Mouse (Mus musculus) lung, embryonic 15.5 days (tissue): Measurements from ENCODE around the gene Cyp21a1. TPM values are rescaled to one million over a fixed set of nuclear protein-coding genes. Genes with fewer than 3 reads are reported as not detected.
A peak's percentile ranks its signal among the peaks of the same experiment; 100 is the strongest.
"Not testable (repeated sequence)": the region's sequence is repeated elsewhere in the genome, so short reads cannot be mapped to it uniquely, and the experiment has no call there.

Experiments used
- ATAC-seq: fragments of 200-750 bp; cut with Nextera tagmentation; 2 replicates; pipeline ENCODE4 v1.8.0; 2017; ENCODE audit warnings: moderate number of reproducible peaks, borderline replicate concordance; ENCODE audit not compliant: low FRiP score, low TSS enrichment; ENCODE audit errors: extremely low read depth
- H3K27ac ChIP-seq: fragments of 300-500 bp; sonication (generic); 2 replicates; pipeline ENCODE4 v1.5.1; 2015; ENCODE audit warnings: moderate library complexity, mild to moderate bottlenecking, inconsistent platforms
- H3K27me3 ChIP-seq: fragments of 300-500 bp; sonication (generic); 2 replicates; pipeline ENCODE4 v1.6.1; 2015; ENCODE audit warnings: inconsistent platforms
- H3K36me3 ChIP-seq: fragments of 300-500 bp; sonication (generic); 2 replicates; pipeline ENCODE4 v1.6.1; 2015; ENCODE audit warnings: inconsistent platforms
- H3K4me1 ChIP-seq: fragments of 300-500 bp; sonication (generic); 2 replicates; pipeline ENCODE4 v1.6.1; 2015; ENCODE audit warnings: inconsistent platforms
- H3K4me2 ChIP-seq: fragments of 300-500 bp; sonication (generic); 2 replicates; pipeline ENCODE4 v1.6.1; 2015; ENCODE audit warnings: inconsistent platforms, mild to moderate bottlenecking, moderate library complexity
- H3K4me3 ChIP-seq: fragments of 300-500 bp; sonication (generic); 2 replicates; pipeline ENCODE4 v1.5.1; 2015; ENCODE audit warnings: mild to moderate bottlenecking, inconsistent platforms
- H3K9ac ChIP-seq: fragments of 300-500 bp; sonication (generic); 2 replicates; pipeline ENCODE4 v1.6.1; 2015; ENCODE audit warnings: inconsistent platforms
- H3K9me3 ChIP-seq: fragments of 300-500 bp; sonication (generic); 2 replicates; pipeline ENCODE4 v1.6.1; 2016; ENCODE audit warnings: inconsistent platforms
- WGBS: fragments of 180-500 bp; shearing (Covaris S2); methylation state at CpG from one replicate; pipeline ENCODE4 v1.1.7; 2015; 5-methylcytosine and 5-hydroxymethylcytosine counted together
- polyA plus RNA-seq: library from polyadenylated mRNA; unstranded; fragments of >200 nt; fragmentation: Nextera tagmentation; extraction: Ambion mirVana; gene quantifications from 2 replicates; pipeline ENCODE4 v1.2.1, GENCODE M21; 2015

Cyp21a1 gene
- polyA plus RNA-seq: not detected in 2 replicates

GRCm38 (mm10) chr17:34804301-34804700, at the start of gene Cyp21a1:
Cyp21a1 (minus strand) TSS chr17:34804561.
- ATAC-seq, H3K4me1 ChIP-seq, H3K9ac ChIP-seq, H3K9me3 ChIP-seq, H3K36me3 ChIP-seq, H3K4me3 ChIP-seq, H3K27ac ChIP-seq, H3K27me3 ChIP-seq, H3K4me2 ChIP-seq: not testable (repeated sequence)
- 87% methylated on average over 6 of the region's 6 CpGs for WGBS

GRCm38 (mm10) chr17:34853511-34853910, 49.1 kb upstream of the Cyp21a1 start:
- Histone ChIP-seq H3K27ac (no peak overlapping the region), H3K4me2 (no peak overlapping the region), H3K4me1 (peaks cover 20% of the 10 kb centered on the region), H3K36me3 (peaks cover 48% of the 10 kb centered on the region), H3K4me3 (no peak overlapping the region), H3K9me3 (no peaks in the 10 kb centered on the region), H3K27me3 (no peaks in the 10 kb centered on the region), H3K9ac (no peak overlapping the region)
- no peak for ATAC-seq
- 69% methylated on average over 8 of the region's 8 CpGs for WGBS

DNA sequence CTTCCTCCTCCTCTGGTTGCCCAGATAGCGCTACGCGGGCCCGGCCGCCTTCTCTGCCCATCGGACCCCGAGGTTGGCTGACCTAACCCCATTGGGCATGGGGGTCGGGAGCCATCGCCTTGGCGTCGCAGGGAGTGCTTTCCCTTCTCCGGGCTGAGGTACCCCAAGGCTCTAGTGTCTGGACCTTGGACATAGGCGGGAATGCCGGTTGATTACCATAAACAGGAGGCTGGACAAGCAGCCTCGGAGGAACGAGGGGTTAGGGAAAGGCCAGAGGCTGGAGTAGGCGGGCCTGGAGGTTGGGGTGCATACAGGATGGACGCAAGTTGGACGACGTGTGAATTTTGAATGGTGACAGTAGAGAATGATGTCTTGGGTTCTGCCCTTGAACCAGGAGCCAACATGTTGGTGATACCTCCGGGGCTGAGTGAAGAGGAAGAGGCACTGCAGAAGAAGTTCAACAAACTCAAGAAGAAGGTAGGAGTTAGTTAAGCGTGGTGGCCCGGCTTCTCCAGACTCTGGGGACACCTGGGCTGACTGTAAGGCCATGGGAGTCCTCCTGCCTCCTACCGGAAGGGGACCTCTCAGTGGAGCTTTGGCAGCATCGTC, 46.3 kb upstream of the Cyp21a1 start:
- no peak overlapping the region for H3K27ac ChIP-seq
- no peaks in the 10 kb centered on the region for H3K9me3 ChIP-seq
- WGBS: under 1% methylated on average over 25 of the region's 25 CpGs
- H3K4me3 ChIP-seq: peak overlapping the region; percentile 82
- no peak for ATAC-seq
- H3K4me2 ChIP-seq: peak overlapping the region; percentile 94
- H3K27me3 ChIP-seq: no peaks in the 10 kb centered on the region
- peak overlapping the region; percentile 83 for H3K9ac ChIP-seq
- peaks cover 58% of the 10 kb centered on the region for H3K36me3 ChIP-seq
- peaks cover 20% of the 10 kb centered on the region for H3K4me1 ChIP-seq

DNA sequence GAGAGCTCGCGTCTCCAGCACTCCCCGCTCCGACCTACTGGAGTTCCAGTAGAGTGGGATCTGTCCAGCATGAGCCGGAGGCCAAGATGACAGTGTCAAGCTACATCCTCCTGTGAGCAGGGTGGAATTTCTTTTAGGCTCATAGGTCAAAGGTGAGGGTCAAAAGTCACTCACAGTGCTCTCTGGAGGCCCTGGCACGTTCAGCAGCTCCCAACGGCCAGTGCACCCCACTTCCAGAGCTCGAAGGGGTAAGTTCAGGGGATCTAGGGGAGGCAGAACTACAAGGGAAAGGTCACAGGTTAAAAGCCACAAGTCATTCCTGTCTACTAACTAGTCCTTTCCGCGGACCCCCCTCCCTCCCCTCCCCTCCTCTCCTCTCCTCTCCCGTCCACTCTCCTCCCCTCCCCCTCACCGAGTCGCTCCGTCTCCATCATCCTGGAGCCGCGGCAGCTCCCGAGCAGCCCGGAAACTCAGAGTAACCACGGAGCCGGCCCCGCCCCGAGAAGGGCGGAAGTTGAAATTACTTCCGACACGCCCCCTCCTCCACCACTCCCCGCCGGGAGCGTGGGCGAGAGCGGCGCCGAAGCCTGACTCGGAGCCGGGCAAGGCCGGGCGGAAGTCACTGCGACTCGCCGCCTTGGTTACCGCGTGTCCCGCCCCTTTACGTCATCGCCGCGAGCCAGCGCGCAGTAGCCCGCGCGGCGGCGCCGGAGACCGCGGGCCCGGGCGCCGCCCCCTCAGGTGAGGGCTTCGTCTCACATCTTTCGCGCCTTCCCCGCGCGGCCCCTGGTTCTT, 45.6 kb upstream of the Cyp21a1 start, which contains the start of the genes Skiv2l and Nelfe:
Skiv2l (minus strand) TSS at position 489 of the 795 bp plus-strand sequence.
Nelfe (plus strand) TSS at position 670 of the 795 bp plus-strand sequence.
- H3K4me3 ChIP-seq: peak within 1 kb of the TSS; percentile 82
- 0 out of 2 replicates have a peak within 1 kb of the TSS, but pooled peaks have one; percentile 0 for H3K27ac ChIP-seq
- H3K27me3 ChIP-seq: no peaks in the 10 kb centered on the region
- H3K36me3 ChIP-seq: peaks cover 57% of the 10 kb centered on the region
- H3K4me1 ChIP-seq: peaks cover 20% of the 10 kb centered on the region
- peak; percentile 97 for ATAC-seq
- H3K9ac ChIP-seq: peak within 1 kb of the TSS; percentile 83
- under 1% methylated on average over 65 of the region's 65 CpGs for WGBS
- peak within 1 kb of the TSS; percentile 94 for H3K4me2 ChIP-seq
- no peaks in the 10 kb centered on the region for H3K9me3 ChIP-seq

DNA sequence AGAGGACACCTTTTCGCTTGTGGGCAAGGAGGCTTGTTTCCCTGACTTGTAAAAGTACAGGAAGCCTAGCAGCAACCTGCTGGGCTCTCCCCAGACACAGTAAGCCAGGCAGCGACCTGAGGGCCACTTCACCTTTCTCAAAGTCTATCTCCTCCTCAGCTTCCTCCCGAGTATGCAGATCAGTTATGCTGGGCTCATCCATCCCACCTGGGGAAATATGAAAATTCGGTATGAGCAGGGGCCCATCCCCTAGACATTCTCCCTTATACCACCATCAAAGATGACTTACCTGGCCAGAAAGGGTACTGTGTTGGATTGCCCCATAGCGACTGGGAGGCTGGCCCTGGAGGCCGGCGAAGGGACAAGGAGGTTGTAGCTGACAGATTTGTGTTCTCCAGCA, 43.3 kb upstream of the Cyp21a1 start:
- no peak overlapping the region for H3K9ac ChIP-seq
- no peak overlapping the region for H3K4me3 ChIP-seq
- H3K9me3 ChIP-seq: no peaks in the 10 kb centered on the region
- H3K27me3 ChIP-seq: no peaks in the 10 kb centered on the region
- H3K4me1 ChIP-seq: peaks cover 20% of the 10 kb centered on the region
- H3K36me3 ChIP-seq: peaks cover 53% of the 10 kb centered on the region
- no peak for ATAC-seq
- 91% methylated on average over 7 of the region's 7 CpGs for WGBS
- H3K27ac ChIP-seq: no peak overlapping the region
- no peak overlapping the region for H3K4me2 ChIP-seq

DNA sequence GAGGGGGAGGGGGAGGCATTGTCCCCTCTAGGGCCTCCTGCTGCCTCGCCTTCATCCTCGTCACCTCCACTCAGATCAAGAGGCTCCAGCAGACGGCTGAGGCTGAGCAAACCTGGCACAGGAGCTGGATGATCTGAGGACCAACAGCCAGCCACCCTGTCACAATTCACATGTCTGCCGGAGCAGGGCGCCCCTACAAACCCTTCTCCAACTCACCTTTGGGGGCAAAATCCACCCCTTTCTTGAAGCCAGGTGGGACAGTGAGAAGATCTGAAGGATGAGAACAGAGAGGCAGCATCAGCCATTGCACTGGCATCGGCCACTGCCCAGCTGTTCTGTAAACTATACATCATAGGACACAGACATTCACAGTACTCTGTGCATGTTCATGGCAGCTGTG, 42.8 kb upstream of the Cyp21a1 start:
- Histone ChIP-seq H3K9me3 (no peaks in the 10 kb centered on the region), H3K4me2 (no peak overlapping the region), H3K9ac (no peak overlapping the region), H3K27ac (no peak overlapping the region), H3K36me3 (peaks cover 53% of the 10 kb centered on the region), H3K27me3 (no peaks in the 10 kb centered on the region), H3K4me1 (peaks cover 20% of the 10 kb centered on the region), H3K4me3 (no peak overlapping the region)
- WGBS: 84% methylated on average over 6 of the region's 6 CpGs
- no peak for ATAC-seq

DNA sequence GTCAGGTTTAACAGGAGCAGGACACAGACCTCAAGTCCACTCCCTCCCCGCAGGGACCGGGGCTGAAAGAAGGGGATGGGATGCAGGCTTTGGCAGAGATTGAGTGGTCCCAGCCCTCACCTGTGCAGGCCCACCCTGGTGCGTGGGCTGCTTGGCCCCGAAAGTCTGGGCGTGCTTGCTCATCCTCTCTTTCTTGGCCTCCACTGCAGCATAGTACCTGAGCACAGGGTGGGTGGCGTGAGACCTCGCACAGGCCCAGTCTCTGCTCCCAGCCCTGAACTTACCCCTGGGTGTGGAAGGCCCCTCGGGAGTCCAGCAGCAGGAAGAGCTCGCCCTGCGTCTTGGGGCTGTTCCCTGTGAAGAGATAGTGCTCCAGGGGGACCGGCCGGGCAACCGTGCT, 40.5 kb upstream of the Cyp21a1 start:
- no peaks in the 10 kb centered on the region for H3K27me3 ChIP-seq
- ATAC-seq: no peak
- no peak overlapping the region for H3K27ac ChIP-seq
- 90% methylated on average over 13 of the region's 13 CpGs for WGBS
- H3K9ac ChIP-seq: no peak overlapping the region
- H3K4me2 ChIP-seq: no peak overlapping the region
- H3K4me3 ChIP-seq: no peak overlapping the region
- no peaks in the 10 kb centered on the region for H3K9me3 ChIP-seq
- H3K4me1 ChIP-seq: peaks cover 7% of the 10 kb centered on the region
- H3K36me3 ChIP-seq: peaks cover 71% of the 10 kb centered on the region

- peaks cover 14% of the 10 kb centered on the region for H3K4me1 ChIP-seq
- no peaks in the 10 kb centered on the region for H3K9me3 ChIP-seq
- H3K4me2 ChIP-seq: no peak overlapping the region
- H3K4me3 ChIP-seq: no peak overlapping the region
- peaks cover 62% of the 10 kb centered on the region for H3K36me3 ChIP-seq
- no peak overlapping the region for H3K27ac ChIP-seq
- WGBS: 83% methylated on average over 6 of the region's 6 CpGs
- no peak for ATAC-seq
- no peaks in the 10 kb centered on the region for H3K27me3 ChIP-seq
- no peak overlapping the region for H3K9ac ChIP-seq
Observed at GRCm38 (mm10) chr17:34840736-34841307, 36.5 kb upstream of the Cyp21a1 start.

DNA sequence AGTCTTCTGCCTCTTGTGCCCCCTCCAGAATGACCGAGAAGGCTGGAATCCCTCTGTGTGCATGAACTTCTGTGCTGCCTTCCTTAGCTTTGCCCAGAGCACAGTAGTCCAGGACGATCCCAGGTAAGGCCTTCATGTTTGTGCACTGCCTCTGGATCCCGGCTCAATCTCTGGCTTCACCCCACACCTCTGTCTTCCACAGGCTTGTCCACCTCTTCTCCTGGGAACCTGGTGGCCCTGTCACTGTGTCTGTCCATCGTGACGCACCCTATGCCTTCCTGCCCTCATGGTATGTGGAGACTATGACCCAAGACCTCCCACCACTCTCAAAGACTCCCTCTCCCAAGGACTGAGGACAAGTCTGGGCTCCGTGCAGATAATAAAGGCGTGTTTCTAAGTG, 34.4 kb upstream of the Cyp21a1 start:
- no peaks in the 10 kb centered on the region for H3K9me3 ChIP-seq
- H3K4me3 ChIP-seq: no peak overlapping the region
- ATAC-seq: no peak
- H3K9ac ChIP-seq: no peak overlapping the region
- H3K36me3 ChIP-seq: peaks cover 43% of the 10 kb centered on the region
- no peak overlapping the region for H3K27ac ChIP-seq
- 83% methylated on average over 7 of the region's 7 CpGs for WGBS
- peak overlapping the region; percentile 6; the same call in 1 of the 2 replicates for H3K4me2 ChIP-seq
- H3K27me3 ChIP-seq: no peaks in the 10 kb centered on the region
- H3K4me1 ChIP-seq: peaks cover 18% of the 10 kb centered on the region

DNA sequence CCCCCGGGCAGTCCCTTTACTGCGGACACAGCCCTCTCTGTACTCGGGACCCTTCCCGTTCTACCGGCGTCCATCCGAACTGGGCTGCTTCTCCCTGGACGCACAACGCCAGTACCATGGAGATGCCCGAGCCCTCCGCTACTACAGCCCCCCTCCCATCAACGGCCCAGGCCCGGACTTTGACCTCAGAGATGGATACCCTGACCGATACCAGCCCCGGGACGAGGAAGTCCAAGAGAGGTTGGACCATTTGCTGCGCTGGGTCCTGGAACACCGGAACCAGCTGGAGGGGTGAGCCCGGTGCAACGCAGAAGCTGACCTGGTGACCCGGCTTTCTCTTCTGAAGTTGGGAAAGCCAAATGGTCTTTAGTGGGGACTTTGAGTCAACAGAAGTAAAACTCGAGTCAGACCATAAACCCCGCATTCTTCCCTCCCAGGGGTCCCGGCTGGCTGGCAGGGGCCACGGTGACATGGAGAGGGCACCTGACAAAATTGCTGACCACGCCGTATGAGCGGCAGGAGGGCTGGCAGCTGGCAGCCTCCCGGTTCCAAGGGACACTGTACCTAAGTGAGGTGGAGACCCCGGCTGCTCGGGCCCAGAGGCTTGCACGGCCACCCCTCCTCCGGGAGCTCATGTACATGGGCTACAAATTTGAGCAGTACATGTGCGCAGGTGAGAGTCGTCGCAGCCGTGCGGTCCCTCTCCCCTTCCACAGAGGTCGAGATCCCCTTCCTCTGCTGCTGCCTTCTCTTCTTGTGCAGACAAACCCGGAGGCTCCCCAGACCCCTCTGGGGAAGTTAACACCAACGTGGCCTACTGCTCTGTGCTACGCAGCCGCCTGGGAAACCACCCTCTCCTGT, 33.3 kb upstream of the Cyp21a1 start:
- peak; percentile 2; the same call in 1 of the 2 replicates for ATAC-seq
- no peaks in the 10 kb centered on the region for H3K27me3 ChIP-seq
- H3K36me3 ChIP-seq: peaks cover 43% of the 10 kb centered on the region
- peak overlapping the region; percentile 99 for H3K4me2 ChIP-seq
- peak overlapping the region; percentile 89 for H3K4me3 ChIP-seq
- H3K27ac ChIP-seq: peak overlapping the region; percentile 69; the same call in 1 of the 2 replicates
- no peaks in the 10 kb centered on the region for H3K9me3 ChIP-seq
- peaks cover 18% of the 10 kb centered on the region for H3K4me1 ChIP-seq
- 33% methylated on average over 43 of the region's 43 CpGs for WGBS
- H3K9ac ChIP-seq: peak overlapping the region; percentile 65

DNA sequence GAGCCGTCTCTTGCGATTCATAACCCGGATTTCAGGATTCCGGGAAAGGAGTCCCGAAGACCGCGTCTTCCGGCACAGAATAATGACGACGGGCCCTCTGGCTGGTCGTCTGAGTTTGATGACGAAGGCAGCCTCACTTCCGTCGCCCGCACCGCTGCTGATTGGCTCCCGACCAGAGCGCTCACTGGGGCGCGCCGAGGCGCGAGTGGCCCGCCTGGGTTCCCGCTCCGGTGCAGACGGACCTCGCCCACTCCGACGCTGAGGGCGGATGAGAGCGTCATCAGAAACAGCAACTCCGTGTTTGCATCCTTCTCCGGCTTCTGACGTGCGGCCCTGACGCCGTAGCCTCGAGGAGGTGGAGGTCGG, 32.5 kb upstream of the Cyp21a1 start, which contains the start of the genes Stk19 and Dxo:
Stk19 (minus strand) TSS at position 90 of the 366 bp plus-strand sequence.
Dxo (plus strand) TSS at position 164 of the 366 bp plus-strand sequence.
- peak; percentile 91 for ATAC-seq

More for the DNA sequence above, 32.5 kb upstream of the Cyp21a1 start, which contains the start of the genes Stk19 and Dxo:
- WGBS: under 1% methylated on average over 40 of the region's 40 CpGs
- H3K4me2 ChIP-seq: peak within 1 kb of the TSS; percentile 99
- no peaks in the 10 kb centered on the region for H3K9me3 ChIP-seq
- peaks cover 38% of the 10 kb centered on the region for H3K36me3 ChIP-seq
- H3K27ac ChIP-seq: peak within 1 kb of the TSS; percentile 69
- no peaks in the 10 kb centered on the region for H3K27me3 ChIP-seq
- H3K4me1 ChIP-seq: peaks cover 18% of the 10 kb centered on the region
- H3K9ac ChIP-seq: peak within 1 kb of the TSS; percentile 65
- peak within 1 kb of the TSS; percentile 89 for H3K4me3 ChIP-seq
